Mouse (Mus musculus) G1E (cell line): Measurements from ENCODE around the gene Cpsf4.

ENCODE experiments used
- CTCF ChIP-seq: IDR thresholded peaks from 2 replicates; pipeline ENCODE4 v1.5.1; 2012; ENCODE audit warnings: low read depth, low read length, inconsistent platforms, mixed read lengths
- GATA1 ChIP-seq: IDR thresholded peaks from 2 replicates; pipeline ENCODE4 v1.6.1; 2012; ENCODE audit warnings: borderline replicate concordance, low read length, inconsistent platforms, mixed read lengths

DNA sequence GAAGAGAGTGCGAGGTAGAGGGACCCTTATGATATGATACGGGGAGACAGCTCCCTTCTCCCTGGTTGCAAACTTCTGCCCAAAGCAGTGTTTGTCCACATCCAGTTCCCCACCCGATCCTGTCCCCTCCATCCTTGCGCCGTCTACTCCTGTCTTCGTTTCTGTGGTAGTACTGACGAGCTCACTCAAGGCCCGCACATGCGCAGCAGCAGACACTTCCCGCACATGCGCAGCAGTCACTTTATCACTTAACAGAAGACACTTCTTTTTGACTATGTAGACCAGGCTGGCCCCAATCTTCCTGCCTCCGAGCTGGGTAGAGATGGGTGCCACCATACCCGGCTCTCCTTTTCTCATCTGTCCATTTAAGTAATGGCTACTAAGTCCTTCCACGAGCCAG is 5.7 kb upstream of the Cpsf4 start:
- TF ChIP-seq CTCF: no peak
- TF ChIP-seq GATA1: no peak
